Mouse (Mus musculus) T-helper 17 cell (primary cell): ENCODE data around the gene Arid1b.

Experiments used
- in situ Hi-C, 2 experiments: fragments of 300-600 bp; cut with MboI, MseI; formaldehyde crosslinking; loops; 1 replicate in 1 of 2; 2 replicates in 1 of 2; pipeline ENCODE4 v1.15.1; 2025; ENCODE audit warnings: high pct_unique_total_duplicates in 2 of 2

The Arid1b gene

GRCm38 (mm10) chr17:5137936-5138335 lies 143.8 kb downstream of the Arid1b start:
- in situ Hi-C loops = no loop called here

GRCm38 (mm10) chr17:5138641-5139205 lies 144.6 kb downstream of the Arid1b start:
- in situ Hi-C loops = no loop called here

- in situ Hi-C loops = no loop called here
These were observed 145.4 kb downstream of the Arid1b start for GRCm38 (mm10) chr17:5139553-5139952.

GRCm38 (mm10) chr17:5143735-5144439 lies 149.8 kb downstream of the Arid1b start:
- in situ Hi-C loops = no loop called here

GRCm38 (mm10) chr17:5150660-5151063 lies 156.5 kb downstream of the Arid1b start:
- in situ Hi-C loops = no loop called here

GRCm38 (mm10) chr17:5151852-5152251 lies 157.7 kb downstream of the Arid1b start:
- in situ Hi-C loops = no loop called here

- in situ Hi-C loops = no loop called here
These were observed 159.3 kb downstream of the Arid1b start for GRCm38 (mm10) chr17:5153461-5153860.

- in situ Hi-C loops = no loop called here
These were observed 160.2 kb downstream of the Arid1b start for GRCm38 (mm10) chr17:5154322-5154721.

- in situ Hi-C loops = no loop called here
These were observed 163.5 kb downstream of the Arid1b start for GRCm38 (mm10) chr17:5157609-5158008.

- in situ Hi-C loops = no loop called here
These were observed 168.4 kb downstream of the Arid1b start for GRCm38 (mm10) chr17:5162525-5162924.

GRCm38 (mm10) chr17:5163251-5163826 lies 169.2 kb downstream of the Arid1b start:
- in situ Hi-C loops = no loop called here

- in situ Hi-C loops = no loop called here
These were observed 170.7 kb downstream of the Arid1b start for GRCm38 (mm10) chr17:5164794-5165193.

- in situ Hi-C loops = no loop called here
These were observed 171.2 kb downstream of the Arid1b start for GRCm38 (mm10) chr17:5165201-5165825.

- in situ Hi-C loops = no loop called here
These were observed 172.0 kb downstream of the Arid1b start for GRCm38 (mm10) chr17:5166175-5166574.

- in situ Hi-C loops = no loop called here
These were observed 173.9 kb downstream of the Arid1b start for GRCm38 (mm10) chr17:5168046-5168445.

- in situ Hi-C loops = no loop called here
These were observed 174.5 kb downstream of the Arid1b start for GRCm38 (mm10) chr17:5168640-5169039.

GRCm38 (mm10) chr17:5170321-5170720 lies 176.2 kb downstream of the Arid1b start:
- in situ Hi-C loops = no loop called here

GRCm38 (mm10) chr17:5171467-5171866 lies 177.3 kb downstream of the Arid1b start:
- in situ Hi-C loops = no loop called here

- in situ Hi-C loops = no loop called here
These were observed 180.4 kb downstream of the Arid1b start for GRCm38 (mm10) chr17:5174426-5175020.

- in situ Hi-C loops = no loop called here
These were observed 181.4 kb downstream of the Arid1b start for GRCm38 (mm10) chr17:5175535-5175934.

GRCm38 (mm10) chr17:5176315-5176714 lies 182.2 kb downstream of the Arid1b start:
- in situ Hi-C loops = no loop called here

- in situ Hi-C loops = no loop called here
These were observed 184.4 kb downstream of the Arid1b start for GRCm38 (mm10) chr17:5178534-5178933.
